Comparison of ENCODE assay signal across 1 mouse cellular context in the genomic region with DNA sequence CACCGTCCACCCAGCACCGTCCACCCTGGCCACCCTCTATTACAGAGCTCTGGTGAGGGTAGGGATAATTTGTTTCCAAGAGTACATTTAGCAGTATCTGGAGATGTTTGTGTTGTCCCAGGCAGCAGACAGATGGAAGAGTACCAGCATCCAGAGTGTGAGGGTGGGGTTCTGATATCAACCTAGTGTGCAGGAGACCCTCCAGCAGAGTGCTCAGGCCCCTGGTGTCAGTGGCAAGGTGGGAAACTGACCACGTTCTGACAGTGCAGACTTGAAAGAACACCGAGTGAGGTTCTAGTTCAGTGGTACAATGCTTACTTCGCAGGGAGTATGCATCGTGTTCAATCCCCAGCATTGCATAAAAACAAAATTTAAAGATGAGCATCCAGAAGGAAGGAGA.
TF ChIP-seq lines count a peak whose summit lies in the region.

No protein-coding gene starts in this region.

TF ChIP-seq in MEL, 35 proteins besides CTCF, POLR2A, EP300 and RAD21 (continued from another document):
- TF ChIP-seq MAZ (IDR thresholded peaks at IDR 0.05; ENCODE audit: low read depth, low read length) (no peak), USF1 (IDR thresholded peaks at IDR 0.05; ENCODE audit: low read depth, low read length) (no peak), ZNF384 (IDR thresholded peaks at IDR 0.05; ENCODE audit: low read depth, low read length) (no peak), UBTF (IDR thresholded peaks at IDR 0.05; ENCODE audit: borderline replicate concordance, insufficient read depth, low read depth, low read length) (no peak), MYC (IDR thresholded peaks at IDR 0.05; ENCODE audit: low read depth, low read length) (no peak), GABPA (IDR thresholded peaks at IDR 0.05; ENCODE audit: low read depth, low read length) (no peak), E2F4 (IDR thresholded peaks at IDR 0.05; ENCODE audit: borderline replicate concordance, low read depth, low read length) (no peak), JUND (IDR thresholded peaks at IDR 0.05; ENCODE audit: low read depth, low read length) (no peak), TCF12 (IDR thresholded peaks at IDR 0.05; ENCODE audit: low read depth, low read length) (no peak), CHD2 (IDR thresholded peaks at IDR 0.05; ENCODE audit: low read length) (no peak), MYB (IDR thresholded peaks at IDR 0.05; ENCODE audit: low read depth, low read length) (no peak), RCOR1 (IDR thresholded peaks at IDR 0.05; ENCODE audit: low read depth, low read length) (no peak), ETS1 (IDR thresholded peaks at IDR 0.05; ENCODE audit: low read depth, low read length) (no peak), NELFE (IDR thresholded peaks at IDR 0.05; ENCODE audit: low read depth, low read length) (no peak), MAFK (IDR thresholded peaks at IDR 0.05; ENCODE audit: borderline replicate concordance, low read depth, low read length) (no peak), ZC3H11A (IDR thresholded peaks at IDR 0.05; ENCODE audit: low read depth, low read length) (no peak)
